Mouse (Mus musculus) hindbrain, embryonic 11.5 days (tissue): ENCODE results near the gene Hist2h3c1. TPM values are rescaled to one million over a fixed set of nuclear protein-coding genes. Genes with fewer than 3 reads are reported as not detected.
"Not testable (repeated sequence)": the region's sequence is repeated elsewhere in the genome, so short reads cannot be mapped to it uniquely, and the experiment has no call there.

Experiments
- ATAC-seq: fragments of 200-750 bp; cut with Nextera tagmentation; 2 replicates; pipeline ENCODE4 v1.8.0; 2017; ENCODE audit warnings: mild to moderate bottlenecking, moderate TSS enrichment, moderate library complexity; ENCODE audit not compliant: low FRiP score
- DNase-seq: peaks from one replicate; pipeline ENCODE4 v3.0.0-alpha.2; 2015; ENCODE audit warnings: low spot score
- H3K27ac ChIP-seq: fragments of 300-500 bp; sonication (generic); 2 replicates; pipeline ENCODE4 v1.5.1; 2014; ENCODE audit warnings: mild to moderate bottlenecking, low read depth, low read length
- H3K27me3 ChIP-seq: fragments of 300-500 bp; sonication (generic); 2 replicates; pipeline ENCODE4 v1.6.1; 2014; ENCODE audit warnings: mild to moderate bottlenecking, low read length, moderate library complexity, mixed read lengths; ENCODE audit not compliant: control insufficient read depth, insufficient read depth
- H3K36me3 ChIP-seq: fragments of 300-500 bp; sonication (generic); 2 replicates; pipeline ENCODE4 v1.6.1; 2014; ENCODE audit warnings: mild to moderate bottlenecking, low read length, moderate library complexity, mixed read lengths; ENCODE audit not compliant: control insufficient read depth, insufficient read depth
- H3K4me1 ChIP-seq: fragments of 300-500 bp; sonication (generic); replicated peaks from 2 replicates; pipeline ENCODE4 v1.6.1; 2014; ENCODE audit warnings: low read length, mixed read lengths; ENCODE audit not compliant: control insufficient read depth, insufficient read depth
- H3K4me2 ChIP-seq: fragments of 300-500 bp; sonication (generic); replicated peaks from 2 replicates; pipeline ENCODE4 v1.6.1; 2014; ENCODE audit warnings: mild to moderate bottlenecking, low read depth, low read length
- H3K4me3 ChIP-seq: fragments of 300-500 bp; sonication (generic); 2 replicates; pipeline ENCODE4 v1.5.1; 2014; ENCODE audit warnings: low read depth, low read length
- H3K9ac ChIP-seq: fragments of 300-500 bp; sonication (generic); 2 replicates; pipeline ENCODE4 v1.6.1; 2014; ENCODE audit warnings: low read depth, low read length
- H3K9me3 ChIP-seq: fragments of 300-500 bp; sonication (generic); 2 replicates; pipeline ENCODE4 v1.6.1; 2016; ENCODE audit warnings: low read length; ENCODE audit not compliant: control insufficient read depth
- WGBS: fragments of 180-500 bp; shearing (Covaris S2); extraction: QIAGEN DNeasy Blood & Tissue Kit; methylation state at CpG from one replicate; pipeline ENCODE4 v1.1.7; 2014; 5-methylcytosine and 5-hydroxymethylcytosine counted together
- polyA plus RNA-seq: library from polyadenylated mRNA; unstranded; fragments of >200 nt; fragmentation: Nextera tagmentation; extraction: Ambion mirVana; gene quantifications from 2 replicates; pipeline ENCODE4 v1.2.1, GENCODE M21; 2014

Hist2h3c1 gene
- polyA plus RNA-seq, 1 experiment from 2014 or later: 0.90 TPM

- Histone ChIP-seq H3K4me1 (0 out of 2 replicates have a peak, but pooled peaks cover 3% of the 10 kb centered on the region), H3K9ac (no peak overlapping the region), H3K4me2 (no peak overlapping the region), H3K27ac (no peak overlapping the region), H3K4me3 (no peak overlapping the region), H3K27me3 (peaks cover 6% of the 10 kb centered on the region; the same call in 1 of the 2 replicates), H3K36me3 (no peaks in the 10 kb centered on the region), H3K9me3 (no peaks in the 10 kb centered on the region)
- 28% methylated on average over 4 of the region's 4 CpGs for WGBS
- DNase-seq (peak; percentile 41), ATAC-seq (no peak)
Measured at GRCm38 (mm10) chr3:96284457-96284856, 38.0 kb downstream of the Hist2h3c1 start.

- ATAC-seq, H3K36me3 ChIP-seq, H3K27me3 ChIP-seq, H3K4me2 ChIP-seq, H3K9me3 ChIP-seq, DNase-seq, H3K27ac ChIP-seq, H3K9ac ChIP-seq, H3K4me3 ChIP-seq, H3K4me1 ChIP-seq: not testable (repeated sequence)
- WGBS: 92% methylated on average over 11 of the region's 11 CpGs
Measured at GRCm38 (mm10) chr3:96287334-96287733, 40.8 kb downstream of the Hist2h3c1 start.

GRCm38 (mm10) chr3:96289201-96289600, 42.7 kb downstream of the Hist2h3c1 start:
- no peaks in the 10 kb centered on the region for H3K4me1 ChIP-seq
- H3K4me3 ChIP-seq: no peak overlapping the region
- peaks cover under 1% of the 10 kb centered on the region; the same call in 1 of the 2 replicates for H3K27me3 ChIP-seq
- no peak overlapping the region for H3K27ac ChIP-seq
- H3K9me3 ChIP-seq: no peaks in the 10 kb centered on the region
- no peak overlapping the region for H3K4me2 ChIP-seq
- ATAC-seq: no peak
- H3K36me3 ChIP-seq: no peaks in the 10 kb centered on the region
- WGBS: 77% methylated on average over 3 of the region's 3 CpGs
- DNase-seq: no peak
- no peak overlapping the region for H3K9ac ChIP-seq

GRCm38 (mm10) chr3:96290727-96291126, 44.2 kb downstream of the Hist2h3c1 start:
- H3K36me3 ChIP-seq, H3K9me3 ChIP-seq, ATAC-seq, DNase-seq, H3K27me3 ChIP-seq, H3K4me1 ChIP-seq, H3K4me3 ChIP-seq, H3K27ac ChIP-seq, H3K9ac ChIP-seq, H3K4me2 ChIP-seq: not testable (repeated sequence)
- WGBS: 95% methylated on average over 3 of the region's 3 CpGs

GRCm38 (mm10) chr3:96292641-96293040, 46.2 kb downstream of the Hist2h3c1 start:
- Histone ChIP-seq H3K27ac (no peak overlapping the region), H3K36me3 (no peaks in the 10 kb centered on the region), H3K4me2 (no peak overlapping the region), H3K9ac (no peak overlapping the region), H3K4me3 (no peak overlapping the region), H3K27me3 (no peaks in the 10 kb centered on the region), H3K4me1 (no peaks in the 10 kb centered on the region), H3K9me3 (no peaks in the 10 kb centered on the region)
- ATAC-seq (no peak), DNase-seq (no peak)
- 65% methylated on average over 6 of the region's 6 CpGs for WGBS

- H3K9me3 ChIP-seq: no peaks in the 10 kb centered on the region
- H3K27me3 ChIP-seq: no peaks in the 10 kb centered on the region
- H3K9ac ChIP-seq: no peak overlapping the region
- H3K27ac ChIP-seq: no peak overlapping the region
- no peaks in the 10 kb centered on the region for H3K4me1 ChIP-seq
- H3K4me2 ChIP-seq: no peak overlapping the region
- H3K36me3 ChIP-seq: no peaks in the 10 kb centered on the region
- 57% methylated on average over 5 of the region's 5 CpGs for WGBS
- ATAC-seq: no peak
- no peak for DNase-seq
- no peak overlapping the region for H3K4me3 ChIP-seq
Measured at GRCm38 (mm10) chr3:96293368-96293767, 46.9 kb downstream of the Hist2h3c1 start.

GRCm38 (mm10) chr3:96293787-96294186, 47.3 kb downstream of the Hist2h3c1 start, which contains the start of gene Fcgr1:
Gene Fcgr1 (minus strand): TSS chr3:96293969.
- H3K4me2 ChIP-seq: no peak within 1 kb of the TSS
- ATAC-seq (no peak), DNase-seq (no peak)
- no peaks in the 10 kb centered on the region for H3K27me3 ChIP-seq
- no peak within 1 kb of the TSS for H3K4me3 ChIP-seq
- H3K4me1 ChIP-seq: no peaks in the 10 kb centered on the region
- H3K9me3 ChIP-seq: no peaks in the 10 kb centered on the region
- 83% methylated on average over 4 of the region's 4 CpGs for WGBS
- no peaks in the 10 kb centered on the region for H3K36me3 ChIP-seq
- no peak within 1 kb of the TSS for H3K27ac ChIP-seq
- no peak within 1 kb of the TSS for H3K9ac ChIP-seq

Other genes starting within 250 kb of the Hist2h3c1 start
- gene Vps45, start 188.2 kb upstream of the Hist2h3c1 start, polyA plus RNA-seq: 27.4 and 27.9 TPM in 2 replicates
- 10.0 and 10.8 TPM in 2 replicates for gene Otud7b, start 142.2 kb upstream of the Hist2h3c1 start, polyA plus RNA-seq
- 14.1 and 16.0 TPM in 2 replicates for gene Mtmr11, start 84.7 kb upstream of the Hist2h3c1 start, polyA plus RNA-seq
- 187 and 199 TPM in 2 replicates for gene Sf3b4, start 74.4 kb upstream of the Hist2h3c1 start, polyA plus RNA-seq
- gene Sv2a, start 65.5 kb upstream of the Hist2h3c1 start, polyA plus RNA-seq: 10.8 and 13.0 TPM in 2 replicates
- gene Bola1, start 27.0 kb upstream of the Hist2h3c1 start, polyA plus RNA-seq: 73.3 and 77.6 TPM in 2 replicates
- 1.4 and 3.0 TPM in 2 replicates for gene Hist2h2ab, start 26.8 kb upstream of the Hist2h3c1 start, polyA plus RNA-seq
- gene Hist2h2ac, start 25.8 kb upstream of the Hist2h3c1 start, polyA plus RNA-seq: 9.6 and 12.7 TPM in 2 replicates
- gene Hist2h2be, start 25.6 kb upstream of the Hist2h3c1 start, polyA plus RNA-seq: 7.4 and 7.7 TPM in 2 replicates
- gene Hist2h3c2, start 7.6 kb upstream of the Hist2h3c1 start, polyA plus RNA-seq: 8.4 and 10.0 TPM in 2 replicates
- gene Hist2h2aa2, start 6.4 kb upstream of the Hist2h3c1 start, polyA plus RNA-seq: 61.8 and 63.0 TPM in 2 replicates
- gene Hist2h2aa1, start 1.2 kb upstream of the Hist2h3c1 start, polyA plus RNA-seq: 11.8 and 14.6 TPM in 2 replicates
- 4.2 and 5.8 TPM in 2 replicates for gene Hist2h4, start 16.6 kb downstream of the Hist2h3c1 start, polyA plus RNA-seq
- gene Hist2h3b, start 22.0 kb downstream of the Hist2h3c1 start, polyA plus RNA-seq: 61.9 and 71.6 TPM in 2 replicates
- gene Hist2h2bb, start 23.1 kb downstream of the Hist2h3c1 start, polyA plus RNA-seq: 15.2 and 16.9 TPM in 2 replicates
- gene Fcgr1, start 47.3 kb downstream of the Hist2h3c1 start, polyA plus RNA-seq: 1.3 and 1.9 TPM in 2 replicates
- not detected in 2 replicates for gene BC107364, start 205.6 kb downstream of the Hist2h3c1 start, polyA plus RNA-seq